Mouse (Mus musculus): ENCODE results near the gene Gm17622. TPM values are rescaled to one million over a fixed set of nuclear protein-coding genes. Genes with fewer than 3 reads are reported as not detected.

The Gm17622 gene
- not detected in 2 replicates for polyA plus RNA-seq (2014; fragmentation: Nextera tagmentation; extraction: Ambion mirVana)

- DNase-seq (ENCODE audit: low spot score) = no peak
- 91% methylated on average over 3 of the region's 3 CpGs for WGBS
These were observed at the start of gene Gm17622 for GRCm38 (mm10) chr13:96490433-96490832. Gm17622 (plus strand) TSS chr13:96490733.

GRCm38 (mm10) chr13:96450205-96450856 is 40.2 kb upstream of the Gm17622 start:
- Histone ChIP-seq H3K4me2 (ENCODE audit: low read depth, low read length, severe bottlenecking) (no peak overlapping the region), H3K9ac (ENCODE audit: low read length) (no peak overlapping the region), H3K36me3 (ENCODE audit: control insufficient read depth, insufficient read depth, low read length) (no peaks in the 10 kb centered on the region), H3K27ac (ENCODE audit: low read depth, low read length) (no peak overlapping the region), H3K9me3 (ENCODE audit: control insufficient read depth, low read length) (no peaks in the 10 kb centered on the region), H3K4me1 (replicated peaks; ENCODE audit: control insufficient read depth, insufficient read depth, low read length) (no peaks in the 10 kb centered on the region), H3K4me3 (ENCODE audit: low read depth, low read length) (no peak overlapping the region), H3K27me3 (ENCODE audit: control insufficient read depth, insufficient read depth, low read length) (no peaks in the 10 kb centered on the region)
- ATAC-seq (replicated peaks; ENCODE audit: low FRiP score) (no peak), DNase-seq (ENCODE audit: low spot score) (no peak)
- 83% methylated on average over 11 of the region's 11 CpGs for WGBS

More at GRCm38 (mm10) chr13:96490433-96490832, at the start of gene Gm17622:
- H3K27ac ChIP-seq (ENCODE audit: low read depth, low read length) = no peak within 1 kb of the TSS
- H3K9ac ChIP-seq (ENCODE audit: low read length) = no peak within 1 kb of the TSS
- ATAC-seq (replicated peaks; ENCODE audit: low FRiP score) = no peak
- H3K27me3 ChIP-seq (ENCODE audit: control insufficient read depth, insufficient read depth, low read length) = no peaks in the 10 kb centered on the region
- peaks cover 2% of the 10 kb centered on the region; the same call in 1 of the 2 replicates for H3K36me3 ChIP-seq (ENCODE audit: control insufficient read depth, insufficient read depth, low read length)
- H3K9me3 ChIP-seq (ENCODE audit: control insufficient read depth, low read length) = no peaks in the 10 kb centered on the region
- H3K4me2 ChIP-seq (ENCODE audit: low read depth, low read length, severe bottlenecking) = no peak within 1 kb of the TSS
- no peak within 1 kb of the TSS for H3K4me3 ChIP-seq (ENCODE audit: low read depth, low read length)
- H3K4me1 ChIP-seq (replicated peaks; ENCODE audit: control insufficient read depth, insufficient read depth, low read length) = no peaks in the 10 kb centered on the region

GRCm38 (mm10) chr13:96450869-96451268 is 39.7 kb upstream of the Gm17622 start:
- Histone ChIP-seq H3K4me1 (replicated peaks; ENCODE audit: control insufficient read depth, insufficient read depth, low read length) (no peaks in the 10 kb centered on the region), H3K36me3 (ENCODE audit: control insufficient read depth, insufficient read depth, low read length) (no peaks in the 10 kb centered on the region), H3K9ac (ENCODE audit: low read length) (no peak overlapping the region), H3K27ac (ENCODE audit: low read depth, low read length) (no peak overlapping the region), H3K4me3 (ENCODE audit: low read depth, low read length) (no peak overlapping the region), H3K9me3 (ENCODE audit: control insufficient read depth, low read length) (no peaks in the 10 kb centered on the region), H3K27me3 (ENCODE audit: control insufficient read depth, insufficient read depth, low read length) (no peaks in the 10 kb centered on the region), H3K4me2 (ENCODE audit: low read depth, low read length, severe bottlenecking) (no peak overlapping the region)
- ATAC-seq (replicated peaks; ENCODE audit: low FRiP score) (no peak), DNase-seq (ENCODE audit: low spot score) (no peak)
- 92% methylated on average over 7 of the region's 7 CpGs for WGBS

GRCm38 (mm10) chr13:96451386-96452140 is 39.0 kb upstream of the Gm17622 start:
- H3K4me1 ChIP-seq (replicated peaks; ENCODE audit: control insufficient read depth, insufficient read depth, low read length) = no peaks in the 10 kb centered on the region
- WGBS = 90% methylated on average over 11 of the region's 11 CpGs
- no peak overlapping the region for H3K9ac ChIP-seq (ENCODE audit: low read length)
- H3K36me3 ChIP-seq (ENCODE audit: control insufficient read depth, insufficient read depth, low read length) = no peaks in the 10 kb centered on the region
- DNase-seq (ENCODE audit: low spot score) (no peak), ATAC-seq (replicated peaks; ENCODE audit: low FRiP score) (no peak)
- no peak overlapping the region for H3K27ac ChIP-seq (ENCODE audit: low read depth, low read length)
- H3K9me3 ChIP-seq (ENCODE audit: control insufficient read depth, low read length) = no peaks in the 10 kb centered on the region
- no peak overlapping the region for H3K4me3 ChIP-seq (ENCODE audit: low read depth, low read length)
- no peak overlapping the region for H3K4me2 ChIP-seq (ENCODE audit: low read depth, low read length, severe bottlenecking)
- no peaks in the 10 kb centered on the region for H3K27me3 ChIP-seq (ENCODE audit: control insufficient read depth, insufficient read depth, low read length)

GRCm38 (mm10) chr13:96452621-96453020 is 37.9 kb upstream of the Gm17622 start:
- ATAC-seq (replicated peaks; ENCODE audit: low FRiP score) = no peak
- WGBS = 99% methylated on average over 3 of the region's 3 CpGs
- no peak overlapping the region for H3K9ac ChIP-seq (ENCODE audit: low read length)

GRCm38 (mm10) chr13:96454288-96454687 is 36.2 kb upstream of the Gm17622 start:
- DNase-seq (ENCODE audit: low spot score) (no peak), ATAC-seq (replicated peaks; ENCODE audit: low FRiP score) (no peak)
- H3K4me2 ChIP-seq (ENCODE audit: low read depth, low read length, severe bottlenecking) = no peak overlapping the region
- no peaks in the 10 kb centered on the region for H3K27me3 ChIP-seq (ENCODE audit: control insufficient read depth, insufficient read depth, low read length)
- no peaks in the 10 kb centered on the region for H3K9me3 ChIP-seq (ENCODE audit: control insufficient read depth, low read length)
- H3K4me3 ChIP-seq (ENCODE audit: low read depth, low read length) = no peak overlapping the region
- no peak overlapping the region for H3K27ac ChIP-seq (ENCODE audit: low read depth, low read length)
- 82% methylated on average over 3 of the region's 3 CpGs for WGBS
- H3K36me3 ChIP-seq (ENCODE audit: control insufficient read depth, insufficient read depth, low read length) = no peaks in the 10 kb centered on the region
- no peaks in the 10 kb centered on the region for H3K4me1 ChIP-seq (replicated peaks; ENCODE audit: control insufficient read depth, insufficient read depth, low read length)
- H3K9ac ChIP-seq (ENCODE audit: low read length) = no peak overlapping the region

More at GRCm38 (mm10) chr13:96452621-96453020, 37.9 kb upstream of the Gm17622 start:
- no peak for DNase-seq (ENCODE audit: low spot score)
- H3K36me3 ChIP-seq (ENCODE audit: control insufficient read depth, insufficient read depth, low read length) = no peaks in the 10 kb centered on the region
- no peaks in the 10 kb centered on the region for H3K27me3 ChIP-seq (ENCODE audit: control insufficient read depth, insufficient read depth, low read length)
- H3K4me2 ChIP-seq (ENCODE audit: low read depth, low read length, severe bottlenecking) = no peak overlapping the region
- H3K4me1 ChIP-seq (replicated peaks; ENCODE audit: control insufficient read depth, insufficient read depth, low read length) = no peaks in the 10 kb centered on the region
- no peak overlapping the region for H3K4me3 ChIP-seq (ENCODE audit: low read depth, low read length)
- no peaks in the 10 kb centered on the region for H3K9me3 ChIP-seq (ENCODE audit: control insufficient read depth, low read length)
- no peak overlapping the region for H3K27ac ChIP-seq (ENCODE audit: low read depth, low read length)

- H3K4me1 ChIP-seq (replicated peaks; ENCODE audit: control insufficient read depth, insufficient read depth, low read length) = no peaks in the 10 kb centered on the region
- no peak overlapping the region for H3K4me3 ChIP-seq (ENCODE audit: low read depth, low read length)
- no peak for DNase-seq (ENCODE audit: low spot score)
- WGBS = 94% methylated on average over 5 of the region's 5 CpGs
- no peaks in the 10 kb centered on the region for H3K27me3 ChIP-seq (ENCODE audit: control insufficient read depth, insufficient read depth, low read length)
- H3K4me2 ChIP-seq (ENCODE audit: low read depth, low read length, severe bottlenecking) = no peak overlapping the region
- H3K36me3 ChIP-seq (ENCODE audit: control insufficient read depth, insufficient read depth, low read length) = no peaks in the 10 kb centered on the region
- no peaks in the 10 kb centered on the region for H3K9me3 ChIP-seq (ENCODE audit: control insufficient read depth, low read length)
- no peak overlapping the region for H3K9ac ChIP-seq (ENCODE audit: low read length)
- no peak for ATAC-seq (replicated peaks; ENCODE audit: low FRiP score)
- no peak overlapping the region for H3K27ac ChIP-seq (ENCODE audit: low read depth, low read length)
These were observed 33.0 kb upstream of the Gm17622 start for GRCm38 (mm10) chr13:96457566-96457965.

GRCm38 (mm10) chr13:96458018-96458417 is 32.5 kb upstream of the Gm17622 start:
- no peaks in the 10 kb centered on the region for H3K4me1 ChIP-seq (replicated peaks; ENCODE audit: control insufficient read depth, insufficient read depth, low read length)
- WGBS = 87% methylated on average over 5 of the region's 5 CpGs
- no peak for DNase-seq (ENCODE audit: low spot score)
- no peak overlapping the region for H3K27ac ChIP-seq (ENCODE audit: low read depth, low read length)
- no peaks in the 10 kb centered on the region for H3K9me3 ChIP-seq (ENCODE audit: control insufficient read depth, low read length)
- H3K36me3 ChIP-seq (ENCODE audit: control insufficient read depth, insufficient read depth, low read length) = no peaks in the 10 kb centered on the region
- no peak overlapping the region for H3K4me2 ChIP-seq (ENCODE audit: low read depth, low read length, severe bottlenecking)
- no peaks in the 10 kb centered on the region for H3K27me3 ChIP-seq (ENCODE audit: control insufficient read depth, insufficient read depth, low read length)
- H3K4me3 ChIP-seq (ENCODE audit: low read depth, low read length) = no peak overlapping the region
- no peak for ATAC-seq (replicated peaks; ENCODE audit: low FRiP score)
- H3K9ac ChIP-seq (ENCODE audit: low read length) = no peak overlapping the region
